Comparison of ENCODE assay signal across 8 mouse cellular contexts in genomic region chr9:72662691-72663533, GRCm38 (mm10). TPM values are rescaled to one million over a fixed set of nuclear protein-coding genes. Genes with fewer than 3 reads are reported as not detected.
DNase-seq lines count a peak whose midpoint lies in the region; ATAC-seq lines count a peak whose summit lies in the region.

No protein-coding gene starts in this region.

- peaks cover 25% of the 10 kb centered on the region for H3K36me3 ChIP-seq in hindbrain, embryonic 14.5 days (replicated peaks; ENCODE audit: control insufficient read depth, insufficient read depth)

- peak overlapping the region; percentile 99 for H3K27ac ChIP-seq in hindbrain, embryonic 14.5 days

- peak overlapping the region; percentile 99 for H3K9ac ChIP-seq in hindbrain, embryonic 14.5 days

- H3K27me3 ChIP-seq in hindbrain, embryonic 14.5 days (ENCODE audit: control insufficient read depth, insufficient read depth, low read length): no peaks in the 10 kb centered on the region

- ATAC-seq in hindbrain, embryonic 14.5 days (ENCODE audit: low FRiP score): peak; percentile 63

- peak overlapping the region; percentile 84 for H3K4me2 ChIP-seq in hindbrain, embryonic 14.5 days (replicated peaks)

- peak overlapping the region; percentile 91 for H3K4me3 ChIP-seq in hindbrain, embryonic 14.5 days (replicated peaks; ENCODE audit: low read length)

- under 1% methylated on average over 55 of the region's 55 CpGs for WGBS in hindbrain, embryonic 14.5 days

- H3K9me3 ChIP-seq in hindbrain, embryonic 14.5 days (ENCODE audit: control insufficient read depth, low read length): no peaks in the 10 kb centered on the region

- DNase-seq in adipocyte (ENCODE audit: low spot score): peak; percentile 83
- peak; percentile 68 to 70 for DNase-seq in cerebellum, postnatal 36 days
- DNase-seq in frontal cortex, postnatal 25 days (ENCODE audit: low spot score in 2 of 2): peak; percentile 48 to 54
- peak; percentile 82 for DNase-seq in hindbrain, embryonic 14.5 days (ENCODE audit: low spot score)
- peak; percentile 39 to 66 for DNase-seq in left cerebral cortex, adult 18-20 months (ENCODE audit: low spot score in 2 of 2)
- peak; percentile 92 for DNase-seq in lung, postnatal 36 days
- DNase-seq in right cerebral cortex, postnatal 14 days: peak; percentile 59
- DNase-seq in yolk sac, embryonic 10.5 days (ENCODE audit: low spot score): peak; percentile 88

- peaks cover 44% of the 10 kb centered on the region for H3K4me1 ChIP-seq in hindbrain, embryonic 14.5 days (replicated peaks; ENCODE audit: control insufficient read depth, insufficient read depth, low read length)

RNA-seq across cellular contexts. Expression of gene Nedd4, which starts 0.8 kb away (rescaled TPM):
- polyA plus RNA-seq in hindbrain, embryonic 14.5 days (2014; fragmentation: Nextera tagmentation; extraction: Ambion mirVana): 478 and 513 TPM in 2 replicates
- 100 to 1,000 TPM; 289 to 298 TPM for total RNA-seq in left cerebral cortex, adult 18-20 months (2021)

Comparison
In these comparisons a context has a peak if more than half of its experiments do, and no peak if none do; other contexts are left out.
1. Peak in every context shown above with its lines: DNase-seq, ATAC-seq, H3K4me3 ChIP-seq and H3K27ac ChIP-seq.